Mouse (Mus musculus): ENCODE results near the gene Col23a1.

GRCm38 (mm10) chr11:51563276-51563675 is 273.6 kb downstream of the Col23a1 start:
- TF ChIP-seq CTCF (IDR thresholded peaks at IDR 0.05; ENCODE audit: borderline replicate concordance, insufficient read depth, low read depth, low read length) = no peak
- no peak for TF ChIP-seq POLR2A (IDR thresholded peaks at IDR 0.05; ENCODE audit: borderline replicate concordance, insufficient read depth, low read length)
